Mouse (Mus musculus) lung, adult 2 months (tissue): Measurements from ENCODE around the gene Hist2h3c1. TPM values are rescaled to one million over a fixed set of nuclear protein-coding genes. Genes with fewer than 3 reads are reported as not detected.
A peak's percentile ranks its signal among the peaks of the same experiment; 100 is the strongest.
"Not testable (repeated sequence)": the region's sequence is repeated elsewhere in the genome, so short reads cannot be mapped to it uniquely, and the experiment has no call there.

ENCODE experiments used
- DNase-seq: peaks from one replicate; pipeline ENCODE4 v3.0.0; 2022
- H3K4me1 ChIP-seq: fragments of 200-500 bp; 2 replicates; pipeline ENCODE4 v1.6.1; 2011; ENCODE audit warnings: low read length; ENCODE audit not compliant: control insufficient read depth, insufficient read depth
- H3K4me3 ChIP-seq: fragments of 200-500 bp; replicated peaks from 2 replicates; pipeline ENCODE3; 2011; ENCODE audit warnings: low read depth, mild to moderate bottlenecking, control low read depth, low read length; ENCODE audit errors: extremely low read depth
- CTCF ChIP-seq: fragments of 200-500 bp; IDR thresholded peaks from 2 replicates; pipeline ENCODE4 v1.5.1; 2011; ENCODE audit warnings: mild to moderate bottlenecking, low read length, control low read depth; ENCODE audit not compliant: insufficient read depth
- POLR2A ChIP-seq: fragments of 200-500 bp; IDR thresholded peaks from 2 replicates; pipeline ENCODE4 v1.6.1; 2011; ENCODE audit warnings: low read depth, mild to moderate bottlenecking, control low read depth, low read length, borderline replicate concordance; ENCODE audit errors: extremely low read depth
- WGBS: fragments of 180-500 bp; shearing (Covaris S2); methylation state at CpG from one replicate; pipeline ENCODE4 v1.1.7; 2018; 5-methylcytosine and 5-hydroxymethylcytosine counted together
- polyA plus RNA-seq: library from polyadenylated mRNA; depleted of rRNA; stranded (reverse); fragments of >200 nt; gene quantifications from 2 replicates; pipeline ENCODE4 v1.2.3, GENCODE M21; 2012; rRNA removed

The Hist2h3c1 gene
- polyA plus RNA-seq, result not detected in 2 replicates

DNA sequence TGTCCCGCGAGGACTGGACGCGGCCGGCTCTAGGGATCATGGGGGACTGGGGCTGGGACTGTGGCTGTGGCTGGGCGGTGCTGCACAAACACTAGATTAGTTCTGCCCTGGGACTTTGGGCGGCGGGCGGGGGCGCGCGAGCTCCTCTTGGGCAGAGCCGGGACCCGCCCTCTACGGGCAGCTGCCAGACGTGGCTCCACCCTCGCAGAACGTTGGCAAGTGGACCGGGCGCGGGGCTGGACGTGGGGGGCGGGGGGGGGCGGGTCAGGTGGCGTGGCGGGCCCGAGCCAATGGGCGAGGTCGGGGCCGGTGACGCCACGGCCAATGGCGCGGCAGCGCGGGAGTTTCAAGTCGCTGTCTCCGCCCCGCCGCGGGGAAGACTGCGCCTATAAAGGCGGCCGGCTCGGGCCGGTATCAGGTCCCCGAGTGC is at the start of gene Hist2h3c1:
Gene Hist2h3c1, plus strand, starts transcription at position 259 of the 430 bp plus-strand sequence.
- DNase-seq, result not testable (repeated sequence)
- Histone ChIP-seq H3K4me3 (peak within 1 kb of the TSS; percentile 56), H3K4me1 (peaks cover 13% of the 10 kb centered on the region)
- 0% methylated on average over 12 of the region's 47 CpGs for WGBS

DNA sequence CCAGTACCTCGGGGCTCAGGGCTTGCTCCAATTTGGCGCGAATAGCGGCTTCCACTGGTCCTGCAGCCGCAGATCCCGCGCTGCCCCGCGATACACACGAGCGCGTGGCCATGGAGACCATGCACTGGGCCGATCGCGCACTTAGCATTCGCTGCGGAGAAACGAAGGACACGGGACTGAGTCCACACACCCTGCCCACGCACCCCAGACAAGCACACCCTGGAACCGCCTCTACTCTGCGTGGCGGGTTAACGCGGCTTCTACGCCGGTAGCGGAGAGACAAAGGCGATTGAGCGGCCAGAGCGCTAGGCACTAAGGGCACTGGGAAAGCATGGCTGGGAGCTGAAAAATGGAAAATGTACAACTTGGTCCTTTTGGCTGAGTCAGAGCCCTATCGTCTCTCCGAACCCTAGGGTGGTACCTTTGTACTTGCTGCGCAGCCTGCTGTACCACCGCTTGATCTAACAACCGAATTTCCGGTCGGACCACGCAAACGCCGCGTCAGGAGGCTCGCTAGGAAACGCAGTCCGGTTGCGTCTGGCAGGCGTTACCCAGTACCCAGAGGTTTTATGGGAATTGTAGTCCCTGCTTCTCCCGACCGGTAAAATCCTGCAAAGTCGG is 49.2 kb upstream of the Hist2h3c1 start:
- WGBS, result under 1% methylated on average over 50 of the region's 50 CpGs
- TF ChIP-seq CTCF (no peak), POLR2A (peak; percentile 97)
- DNase-seq, result peak; percentile 82

DNA sequence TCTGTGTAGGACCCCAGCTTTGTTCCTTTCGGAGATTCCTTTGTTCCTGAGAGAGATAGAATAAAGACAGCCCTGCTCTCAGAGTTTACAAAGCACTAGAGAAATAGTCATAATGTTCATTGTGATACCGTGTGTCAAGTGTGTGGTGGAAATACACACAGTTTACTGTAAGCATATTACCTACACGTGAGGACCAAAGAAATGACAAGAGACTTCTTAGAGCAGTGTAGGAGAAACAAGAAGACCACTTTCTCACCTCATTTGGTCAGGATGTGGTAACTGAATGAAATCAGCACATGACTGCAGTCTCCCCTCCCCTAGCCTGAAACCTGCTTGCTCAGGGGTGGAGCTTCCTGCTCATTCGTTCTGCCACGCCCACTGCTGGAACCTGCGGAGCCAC is 48.3 kb upstream of the Hist2h3c1 start:
- no peak for DNase-seq
- no peak for TF ChIP-seq POLR2A
- TF ChIP-seq CTCF, result no peak
- H3K4me3 ChIP-seq, result peak overlapping the region; percentile 44
- 0 out of 2 replicates have a peak, but pooled peaks cover 3% of the 10 kb centered on the region for H3K4me1 ChIP-seq
- WGBS, result 4% methylated on average over 6 of the region's 6 CpGs

More for the DNA sequence above, 49.2 kb upstream of the Hist2h3c1 start:
- 0 out of 2 replicates have a peak, but pooled peaks cover 3% of the 10 kb centered on the region for H3K4me1 ChIP-seq
- peak overlapping the region; percentile 76 for H3K4me3 ChIP-seq

DNA sequence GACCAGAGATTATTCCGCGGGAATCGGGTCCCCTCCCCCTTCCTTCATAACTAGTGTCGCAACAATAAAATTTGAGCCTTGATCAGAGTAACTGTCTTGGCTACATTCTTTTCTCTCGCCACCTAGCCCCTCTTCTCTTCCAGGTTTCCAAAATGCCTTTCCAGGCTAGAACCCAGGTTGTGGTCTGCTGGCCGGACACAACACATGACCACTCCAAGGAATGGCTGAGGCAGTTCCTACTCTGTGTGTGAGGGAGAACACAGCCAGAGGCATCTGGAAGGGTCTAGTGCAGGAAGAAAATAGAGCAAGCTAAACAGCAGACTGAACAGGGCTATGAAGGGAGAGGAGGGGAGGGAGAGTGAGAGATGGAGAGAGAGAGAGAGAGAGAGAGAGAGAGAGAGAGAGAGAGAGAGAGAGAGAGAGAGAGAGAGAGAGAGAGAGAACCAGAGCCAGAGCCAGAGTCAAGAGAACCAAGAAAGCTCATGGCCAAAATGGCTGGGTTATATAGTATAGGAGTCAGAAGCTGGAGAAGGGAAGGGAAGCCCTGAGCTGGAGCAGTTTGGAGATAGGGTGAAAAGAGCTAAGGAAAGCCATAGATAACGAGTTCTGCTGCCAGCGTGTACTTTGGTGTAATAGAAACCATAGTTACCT is 47.8 kb upstream of the Hist2h3c1 start:
- 27% methylated on average over 8 of the region's 8 CpGs for WGBS

DNA sequence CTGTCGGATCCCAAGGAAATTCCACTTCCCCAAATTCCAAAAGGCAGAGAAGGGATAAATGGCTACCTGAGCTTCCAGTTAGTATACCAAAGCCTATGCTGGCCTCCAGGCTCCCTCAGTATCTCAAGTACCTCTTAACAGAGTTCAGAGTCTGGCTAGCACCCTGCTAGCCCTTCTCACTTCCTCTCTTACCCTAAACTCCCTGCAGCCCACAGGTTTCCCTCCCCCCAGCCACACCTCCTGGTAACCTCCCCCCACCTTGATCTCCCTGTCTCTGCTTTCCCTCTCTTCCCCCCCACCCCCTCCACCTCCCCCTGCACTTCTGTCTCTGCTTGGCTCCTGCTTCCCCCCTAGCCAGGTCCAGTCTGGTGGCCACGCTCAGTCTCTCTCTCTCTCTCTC is 46.8 kb upstream of the Hist2h3c1 start:
- TF ChIP-seq POLR2A, result no peak
- no peak for TF ChIP-seq CTCF
- WGBS, result 47% methylated on average over 2 of the region's 2 CpGs
- no peak for DNase-seq
- H3K4me1 ChIP-seq, result 0 out of 2 replicates have a peak, but pooled peaks cover 3% of the 10 kb centered on the region
- no peak overlapping the region for H3K4me3 ChIP-seq

More for the DNA sequence above, 47.8 kb upstream of the Hist2h3c1 start:
- not testable (repeated sequence) for H3K4me3 ChIP-seq, DNase-seq, H3K4me1 ChIP-seq

DNA sequence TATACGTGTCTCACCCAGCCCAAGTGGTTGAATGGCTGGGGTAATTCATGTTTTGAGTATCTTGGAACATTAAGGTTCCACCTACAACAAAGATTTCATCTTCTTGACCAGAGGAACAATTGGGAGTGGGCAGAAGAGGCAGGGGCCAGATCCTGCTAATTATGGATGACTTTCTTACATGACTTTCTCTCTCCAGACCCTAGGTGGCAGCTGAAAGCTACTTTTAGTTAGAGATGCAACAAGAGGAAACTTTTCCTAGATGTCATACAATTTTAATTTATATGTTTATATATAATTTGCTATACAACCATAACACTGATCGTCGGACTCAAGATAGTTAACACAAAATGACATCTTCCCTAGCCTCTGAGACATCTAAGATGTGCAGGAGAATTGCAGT is 38.7 kb upstream of the Hist2h3c1 start:
- no peak overlapping the region for H3K4me3 ChIP-seq
- TF ChIP-seq POLR2A, result no peak
- no peak for TF ChIP-seq CTCF
- H3K4me1 ChIP-seq, result no peaks in the 10 kb centered on the region
- DNase-seq, result no peak
- 69% methylated on average over 3 of the region's 3 CpGs for WGBS

DNA sequence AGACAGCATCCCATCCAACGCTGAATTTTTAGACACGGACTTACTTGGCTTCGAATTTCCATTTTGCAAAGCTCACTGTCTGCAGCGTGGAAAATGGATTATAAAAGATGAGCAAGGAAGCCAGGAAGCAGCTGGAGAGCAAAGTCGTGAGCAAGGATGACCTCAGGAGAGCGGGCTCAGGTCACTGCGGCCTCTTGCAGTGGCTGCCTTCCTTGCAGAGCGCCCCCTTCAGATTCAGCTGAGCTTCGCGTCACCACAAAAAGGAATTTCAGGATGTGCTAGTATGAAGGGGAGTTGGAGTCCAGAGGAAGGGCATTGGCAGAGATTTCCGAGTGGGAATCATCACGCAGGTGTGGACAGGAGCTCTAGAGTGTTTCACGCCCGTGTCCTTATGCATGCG is 37.2 kb upstream of the Hist2h3c1 start:
- no peaks in the 10 kb centered on the region for H3K4me1 ChIP-seq
- no peak overlapping the region for H3K4me3 ChIP-seq
- no peak for DNase-seq
- WGBS, result 28% methylated on average over 15 of the region's 15 CpGs
- 0 out of 2 replicates have a peak, but pooled peaks have one; percentile 3 for TF ChIP-seq CTCF
- no peak for TF ChIP-seq POLR2A

DNA sequence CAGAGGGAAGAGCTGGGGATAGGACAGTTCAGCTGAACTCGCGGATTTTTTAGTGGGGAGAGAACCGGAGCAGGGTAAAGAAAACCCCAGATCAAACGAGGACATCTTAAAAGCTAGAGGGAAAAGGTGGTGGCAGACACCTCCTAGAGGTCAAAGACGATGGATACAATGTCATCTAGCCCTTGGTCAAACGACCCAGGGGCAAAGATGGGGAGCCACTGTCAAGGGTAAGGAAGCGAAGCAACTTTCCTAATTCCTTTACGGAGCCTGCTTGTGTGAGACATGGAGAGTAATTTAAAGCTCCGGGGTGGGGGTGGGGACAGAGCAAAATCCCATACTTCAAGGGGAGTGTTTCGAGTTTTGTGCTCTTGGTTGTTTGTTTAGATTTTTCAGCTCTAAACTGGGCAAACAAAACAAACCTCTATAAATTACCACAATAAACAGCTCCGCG is 27.3 kb upstream of the Hist2h3c1 start:
- no peak for TF ChIP-seq CTCF
- TF ChIP-seq POLR2A, result no peak; the same call in 1 of the 2 replicates
- Histone ChIP-seq H3K4me3 (peak overlapping the region; percentile 95), H3K4me1 (peaks cover 13% of the 10 kb centered on the region)
- WGBS, result under 1% methylated on average over 12 of the region's 12 CpGs
- DNase-seq, result peak; percentile 56

DNA sequence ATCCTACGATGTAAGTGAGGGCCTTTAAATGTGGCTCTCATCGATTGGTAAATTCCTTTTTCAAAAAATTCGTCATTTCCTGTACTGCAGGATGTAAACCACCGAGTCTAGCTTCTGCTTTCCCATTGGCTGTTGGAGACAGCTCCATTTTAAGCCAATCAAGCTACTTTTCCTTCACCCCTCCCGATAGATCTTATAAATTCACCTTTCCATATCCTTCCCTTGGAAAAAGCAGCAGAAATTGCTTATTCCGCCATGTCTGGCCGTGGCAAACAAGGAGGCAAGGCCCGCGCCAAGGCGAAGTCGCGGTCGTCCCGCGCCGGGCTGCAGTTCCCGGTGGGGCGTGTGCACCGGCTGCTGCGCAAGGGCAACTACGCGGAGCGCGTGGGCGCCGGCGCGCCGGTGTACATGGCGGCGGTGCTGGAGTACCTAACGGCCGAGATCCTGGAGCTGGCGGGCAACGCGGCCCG is 26.8 kb upstream of the Hist2h3c1 start, which contains the start of the genes Bola1 and Hist2h2ab:
Gene Bola1, minus strand, starts transcription at position 49 of the 470 bp plus-strand sequence.
Gene Hist2h2ab, plus strand, starts transcription at position 205 of the 470 bp plus-strand sequence.
- under 1% methylated on average over 37 of the region's 37 CpGs for WGBS
- TF ChIP-seq POLR2A (peak; percentile 56), CTCF (no peak)
- Histone ChIP-seq H3K4me1 (peaks cover 13% of the 10 kb centered on the region), H3K4me3 (peak within 1 kb of the TSS; percentile 95)
- DNase-seq, result peak; percentile 86

DNA sequence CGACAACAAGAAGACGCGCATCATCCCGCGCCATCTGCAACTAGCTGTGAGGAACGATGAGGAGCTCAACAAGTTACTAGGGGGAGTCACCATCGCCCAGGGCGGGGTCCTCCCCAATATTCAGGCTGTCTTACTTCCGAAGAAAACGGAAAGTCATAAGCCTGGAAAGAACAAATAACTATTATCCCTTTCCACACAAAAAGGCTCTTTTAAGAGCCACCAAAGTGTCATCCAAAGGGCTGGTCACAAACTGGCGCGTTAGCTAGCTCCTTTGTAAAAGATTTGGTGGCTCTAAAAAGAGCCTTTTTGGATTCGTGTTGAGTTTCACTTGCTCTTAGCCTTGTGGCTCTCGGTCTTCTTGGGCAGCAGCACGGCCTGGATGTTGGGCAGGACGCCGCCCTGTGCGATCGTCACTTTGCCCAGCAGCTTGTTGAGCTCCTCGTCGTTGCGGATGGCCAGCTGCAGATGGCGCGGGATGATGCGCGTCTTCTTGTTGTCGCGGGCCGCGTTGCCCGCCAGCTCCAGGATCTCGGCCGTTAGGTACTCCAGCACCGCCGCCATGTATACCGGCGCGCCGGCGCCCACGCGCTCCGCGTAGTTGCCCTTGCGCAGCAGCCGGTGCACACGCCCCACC is 26.2 kb upstream of the Hist2h3c1 start:
- not testable (repeated sequence) for DNase-seq
- 0% methylated on average over 42 of the region's 47 CpGs for WGBS
- peak overlapping the region; percentile 95 for H3K4me3 ChIP-seq
- H3K4me1 ChIP-seq, result peaks cover 13% of the 10 kb centered on the region
